Mouse (Mus musculus) E14TG2a.4 (cell line): ENCODE data around the gene Mex3b.

Experiments
- CTCF ChIP-seq: conservative IDR thresholded peaks from 2 replicates; pipeline ENCODE4 v1.5.1; 2014; ENCODE audit warnings: low read length
- POU5F1 ChIP-seq: IDR thresholded peaks from 2 replicates; pipeline ENCODE4 v1.6.1; 2014; ENCODE audit warnings: low read length, borderline replicate concordance

- TF ChIP-seq CTCF = no peak
- no peak for TF ChIP-seq POU5F1
These were observed 43.6 kb downstream of the Mex3b start for GRCm38 (mm10) chr7:82910536-82911384.
